In the genomic region with DNA sequence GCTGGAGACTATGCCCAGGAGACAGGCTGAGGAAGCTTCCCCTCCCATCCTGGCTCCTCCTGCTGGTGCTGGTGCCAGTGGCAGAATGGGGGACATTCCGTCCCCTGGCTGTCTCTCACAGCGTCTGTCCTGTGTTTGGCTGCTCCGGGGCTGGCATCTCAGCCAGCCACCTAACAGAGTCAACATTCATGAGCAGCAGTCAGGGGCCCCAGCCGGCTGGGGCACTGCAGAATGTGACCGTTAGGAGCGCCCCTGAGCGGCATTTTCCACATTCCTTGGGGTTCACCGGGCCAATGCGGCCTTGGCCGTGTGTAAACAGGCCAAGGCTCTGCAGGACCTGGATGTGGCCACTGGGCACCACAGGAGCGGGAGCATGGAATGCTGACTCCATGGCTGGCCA, we compare ENCODE assay signal across 9 mouse cellular contexts. TPM values are rescaled to one million over a fixed set of nuclear protein-coding genes. Genes with fewer than 3 reads are reported as not detected.
A peak's percentile ranks its signal among the peaks of the same experiment; 100 is the strongest.
DNase-seq lines count a peak whose midpoint lies in the region; ATAC-seq and TF ChIP-seq lines count a peak whose summit lies in the region.
"Had no signal": no experiment of that assay in that cellular context is flagged by ENCODE, and none has a peak within 500 bp of the region (broad histone marks: within the 10 kb centered on the region; RNA-seq: fewer than 3 reads in every experiment).

No protein-coding gene starts in this region.

- H3K36me3 ChIP-seq in heart, postnatal 0 days (replicated peaks; ENCODE audit: control insufficient read depth, insufficient read depth, low read length) = no peaks in the 10 kb centered on the region
- no peaks in the 10 kb centered on the region for H3K36me3 ChIP-seq in stomach, postnatal 0 days (ENCODE audit: control insufficient read depth, insufficient read depth, low read length)
- H3K36me3 ChIP-seq: liver, embryonic 13.5 days had no signal

- peaks cover 44% of the 10 kb centered on the region for H3K4me1 ChIP-seq in heart, postnatal 0 days (ENCODE audit: control insufficient read depth, insufficient read depth)
- H3K4me1 ChIP-seq in stomach, postnatal 0 days (replicated peaks; ENCODE audit: control insufficient read depth, insufficient read depth) = peaks cover 7% of the 10 kb centered on the region; the same call in 1 of the 2 replicates
- H3K4me1 ChIP-seq: liver, embryonic 13.5 days had no signal

- H3K9ac ChIP-seq in heart, postnatal 0 days (replicated peaks; ENCODE audit: low read depth, low read length) = 0 out of 2 replicates have a peak overlapping the region, but pooled peaks have one; percentile 23
- H3K9ac ChIP-seq in stomach, postnatal 0 days (ENCODE audit: low read length) = no peak overlapping the region
- H3K9ac ChIP-seq: liver, embryonic 13.5 days had no signal

- no peak overlapping the region for H3K4me3 ChIP-seq in heart, postnatal 0 days (ENCODE audit: low read depth, low read length)
- no peak overlapping the region for H3K4me3 ChIP-seq in stomach, postnatal 0 days (ENCODE audit: low read depth, low read length)
- H3K4me3 ChIP-seq: liver, embryonic 13.5 days had no signal

- no peak for DNase-seq in frontal cortex, postnatal 25 days (ENCODE audit: low spot score in 2 of 2)
- DNase-seq in 3134 (ENCODE audit: extremely low read depth, insufficient read length, low spot score) = peak; percentile 91
- DNase-seq in cerebellum, postnatal 25 days = peak; percentile 50 to 69
- peak; percentile 77 for DNase-seq in heart, postnatal 0 days (ENCODE audit: low spot score)
- DNase-seq in left cerebral cortex, postnatal 36 days (ENCODE audit: low spot score in 2 of 2) = peak; percentile 14 to 18
- peak; percentile 72 for DNase-seq in stomach, postnatal 0 days (ENCODE audit: low spot score)
- DNase-seq: liver, embryonic 13.5 days had no signal

- intact Hi-C loops in left cerebral cortex, postnatal 36 days (cut with DNase I) = loop anchor here (5.0 kb wide), 2 partner anchors 72 to 257 kb away; no protein-coding TSS in a partner anchor

- WGBS in heart, postnatal 0 days = 16% methylated on average over 11 of the region's 11 CpGs
- 29% methylated on average over 11 of the region's 11 CpGs for WGBS in stomach, postnatal 0 days

- H3K9me3 ChIP-seq in heart, postnatal 0 days (replicated peaks; ENCODE audit: control insufficient read depth, low read length) = no peaks in the 10 kb centered on the region
- no peaks in the 10 kb centered on the region for H3K9me3 ChIP-seq in stomach, postnatal 0 days (ENCODE audit: control insufficient read depth, low read length)
- H3K9me3 ChIP-seq: liver, embryonic 13.5 days had no signal

- ATAC-seq in frontal cortex, adult (ENCODE audit: low TSS enrichment) = peak; percentile 38
- peak; percentile 81 for ATAC-seq in heart, postnatal 0 days (ENCODE audit: insufficient read depth, low read depth)
- ATAC-seq in stomach, postnatal 0 days (ENCODE audit: low FRiP score, low TSS enrichment) = peak; percentile 54
- no peak for ATAC-seq in granulocyte monocyte progenitor cell, adult 5-6 weeks (replicated peaks; ENCODE audit: poor library complexity, severe bottlenecking)

- TF ChIP-seq EP300 in heart, postnatal 0 days (IDR thresholded peaks at IDR 0.05; ENCODE audit: low read depth) = peak; percentile 82
- TF ChIP-seq EP300 in stomach, postnatal 0 days (optimal IDR thresholded peaks at IDR 0.05) = no peak

- H3K27ac ChIP-seq in heart, postnatal 0 days (ENCODE audit: low read depth) = peak overlapping the region; percentile 90
- no peak overlapping the region for H3K27ac ChIP-seq in stomach, postnatal 0 days (replicated peaks)
- H3K27ac ChIP-seq: liver, embryonic 13.5 days had no signal

- peak; percentile 56 for TF ChIP-seq CTCF in heart, postnatal 0 days (IDR thresholded peaks at IDR 0.05; ENCODE audit: low read depth)
- TF ChIP-seq CTCF in stomach, postnatal 0 days (IDR thresholded peaks at IDR 0.05; ENCODE audit: low read depth) = peak; percentile 59

- 0 out of 2 replicates have a peak, but pooled peaks cover 3% of the 10 kb centered on the region for H3K27me3 ChIP-seq in heart, postnatal 0 days (ENCODE audit: control insufficient read depth, insufficient read depth, low read length)
- 0 out of 2 replicates have a peak, but pooled peaks cover 2% of the 10 kb centered on the region for H3K27me3 ChIP-seq in stomach, postnatal 0 days (ENCODE audit: control insufficient read depth, insufficient read depth, low read length)

- H3K4me2 ChIP-seq in heart, postnatal 0 days (ENCODE audit: low read depth, low read length) = no peak overlapping the region
- no peak overlapping the region for H3K4me2 ChIP-seq in stomach, postnatal 0 days (replicated peaks; ENCODE audit: low read depth)
- H3K4me2 ChIP-seq: liver, embryonic 13.5 days had no signal

RNA-seq across cellular contexts. Expression of a gene that starts 47.9 kb away (rescaled TPM):
- total RNA-seq in heart, postnatal 0 days (2014; rRNA removed; ENCODE audit: low replicate concordance) = 28.4 and 45.3 TPM in 2 replicates
- polyA plus RNA-seq in heart, postnatal 0 days (2015; fragmentation: Nextera tagmentation; extraction: Ambion mirVana) = 2.3 and 2.5 TPM in 2 replicates
- 10 to 100 TPM; 33.9 to 35.3 TPM for total RNA-seq in left cerebral cortex, postnatal 36 days (2021)
- 2.3 and 2.8 TPM in 2 replicates for polyA plus RNA-seq in stomach, postnatal 0 days (2015; fragmentation: Nextera tagmentation; extraction: Ambion mirVana)
- 1.7 and 3.4 TPM in 2 replicates for total RNA-seq in granulocyte monocyte progenitor cell, adult 5-6 weeks (2014; fragmentation: Nextera tagmentation)
- total RNA-seq in granulocyte monocyte progenitor cell, adult 5-6 weeks (2017) = 5.5 and 7.9 TPM in 2 replicates

Comparison
In these comparisons a context has a peak if more than half of its experiments do, and no peak if none do; other contexts are left out.
1. DNase-seq: peak in 3134 (single experiment), cerebellum, postnatal 25 days (2 of 2), heart, postnatal 0 days (single experiment), left cerebral cortex, postnatal 36 days (2 of 2) and stomach, postnatal 0 days (single experiment); none in frontal cortex, postnatal 25 days (0 of 2).